Mouse (Mus musculus) G1E-ER4 (cell line): ENCODE results near the gene Prss12. TPM values are rescaled to one million over a fixed set of nuclear protein-coding genes. Genes with fewer than 3 reads are reported as not detected.

Source experiments
- GATA1 ChIP-seq: IDR thresholded peaks from one replicate; pipeline ENCODE4 v1.8.0; 2012; ENCODE audit warnings: low read length, inconsistent platforms
- polyA plus RNA-seq: library from polyadenylated mRNA; stranded (reverse); fragments of >175 nt; gene quantifications from 2 replicates; pipeline ENCODE4 v1.2.3, GENCODE M21; 2012

Prss12 gene
- polyA plus RNA-seq, 1 experiment = not detected

GRCm38 (mm10) chr3:123507663-123508055 lies 60.9 kb downstream of the Prss12 start:
- TF ChIP-seq GATA1 = no peak

GRCm38 (mm10) chr3:123508056-123508674 lies 61.5 kb downstream of the Prss12 start:
- no peak for TF ChIP-seq GATA1

- no peak for TF ChIP-seq GATA1
Measured at GRCm38 (mm10) chr3:123508675-123509376, 62.1 kb downstream of the Prss12 start.

GRCm38 (mm10) chr3:123511818-123512217 lies 65.1 kb downstream of the Prss12 start:
- no peak for TF ChIP-seq GATA1

GRCm38 (mm10) chr3:123514886-123515285 lies 68.2 kb downstream of the Prss12 start:
- no peak for TF ChIP-seq GATA1

GRCm38 (mm10) chr3:123515600-123516359 lies 69.1 kb downstream of the Prss12 start:
- no peak for TF ChIP-seq GATA1

GRCm38 (mm10) chr3:123516784-123517183 lies 70.1 kb downstream of the Prss12 start:
- TF ChIP-seq GATA1 = no peak

GRCm38 (mm10) chr3:123526313-123527067 lies 79.8 kb downstream of the Prss12 start:
- no peak for TF ChIP-seq GATA1

- TF ChIP-seq GATA1 = no peak
Measured at GRCm38 (mm10) chr3:123527806-123528507, 81.2 kb downstream of the Prss12 start.

GRCm38 (mm10) chr3:123531124-123531523 lies 84.4 kb downstream of the Prss12 start:
- no peak for TF ChIP-seq GATA1

- TF ChIP-seq GATA1 = no peak
Measured at GRCm38 (mm10) chr3:123537279-123537678, 90.6 kb downstream of the Prss12 start.

GRCm38 (mm10) chr3:123543585-123544304 lies 97.0 kb downstream of the Prss12 start:
- no peak for TF ChIP-seq GATA1

GRCm38 (mm10) chr3:123550487-123550886 lies 103.8 kb downstream of the Prss12 start:
- TF ChIP-seq GATA1 = no peak

- TF ChIP-seq GATA1 = no peak
Measured at GRCm38 (mm10) chr3:123553872-123554271, 107.2 kb downstream of the Prss12 start.
